Mouse (Mus musculus): ENCODE measurements around the gene Platr17.

Platr17 gene

DNA sequence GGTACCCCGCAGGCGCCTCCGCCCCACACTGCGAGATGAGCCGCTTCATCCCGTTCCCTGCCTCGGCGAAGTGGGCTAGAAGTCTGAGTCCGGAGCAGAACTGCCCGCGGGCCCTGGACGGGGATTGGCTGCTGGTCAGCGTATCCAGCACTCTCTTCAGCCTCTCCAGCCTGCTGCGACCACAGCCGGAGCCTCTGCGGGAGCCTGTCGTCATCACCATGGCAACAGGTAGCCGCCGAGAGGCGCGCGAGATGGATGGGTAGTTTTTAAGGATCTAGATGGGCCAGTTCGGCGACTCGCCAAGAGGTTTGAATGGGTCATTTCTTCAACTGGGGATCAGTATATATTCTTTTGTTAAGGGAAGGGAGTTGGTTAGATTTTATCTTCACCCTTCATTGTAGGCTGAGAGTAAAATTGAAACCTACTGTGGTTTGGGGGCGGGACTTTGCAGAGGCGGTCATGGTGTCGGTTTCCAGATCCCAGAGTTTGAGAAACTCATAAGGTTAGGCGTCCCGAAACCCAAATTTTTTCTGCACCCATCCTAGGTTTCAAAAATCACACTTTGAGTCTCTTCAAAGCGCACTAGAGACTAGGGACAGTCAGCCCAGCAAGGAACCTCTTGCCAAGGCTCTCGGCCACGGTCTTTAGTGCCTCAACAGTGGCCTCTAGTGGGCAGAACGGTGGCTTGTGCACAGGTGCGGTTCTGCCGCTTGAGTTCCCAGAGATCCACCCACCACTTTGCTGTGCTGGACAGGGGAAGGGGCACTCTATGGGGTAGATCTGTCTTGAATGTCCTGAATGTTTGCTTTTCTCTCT is 15.6 kb downstream of the Platr17 start:
- peak; percentile 92 to 96 for DNase-seq

DNA sequence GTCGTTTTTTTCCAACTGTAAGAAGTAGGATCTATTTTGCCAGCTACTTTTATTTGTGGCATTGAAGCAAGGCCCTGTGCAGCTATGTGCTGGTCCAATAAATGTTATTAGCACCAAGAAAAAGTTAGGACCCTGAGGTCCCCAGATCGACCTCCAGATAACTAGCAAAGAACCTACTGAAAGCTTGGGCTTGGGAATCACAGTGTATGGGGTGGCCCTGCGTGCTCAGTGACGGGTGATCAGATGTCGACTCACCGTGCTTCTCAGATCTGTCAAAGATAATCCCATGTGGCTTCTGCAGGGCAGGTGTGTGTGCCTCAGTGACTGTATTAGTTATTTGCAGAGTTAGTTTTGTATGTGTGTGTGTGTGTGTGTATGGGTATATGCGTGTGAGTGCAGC is 16.4 kb downstream of the Platr17 start:
- peak in 1 of 2 experiments; percentile 38 for DNase-seq

DNA sequence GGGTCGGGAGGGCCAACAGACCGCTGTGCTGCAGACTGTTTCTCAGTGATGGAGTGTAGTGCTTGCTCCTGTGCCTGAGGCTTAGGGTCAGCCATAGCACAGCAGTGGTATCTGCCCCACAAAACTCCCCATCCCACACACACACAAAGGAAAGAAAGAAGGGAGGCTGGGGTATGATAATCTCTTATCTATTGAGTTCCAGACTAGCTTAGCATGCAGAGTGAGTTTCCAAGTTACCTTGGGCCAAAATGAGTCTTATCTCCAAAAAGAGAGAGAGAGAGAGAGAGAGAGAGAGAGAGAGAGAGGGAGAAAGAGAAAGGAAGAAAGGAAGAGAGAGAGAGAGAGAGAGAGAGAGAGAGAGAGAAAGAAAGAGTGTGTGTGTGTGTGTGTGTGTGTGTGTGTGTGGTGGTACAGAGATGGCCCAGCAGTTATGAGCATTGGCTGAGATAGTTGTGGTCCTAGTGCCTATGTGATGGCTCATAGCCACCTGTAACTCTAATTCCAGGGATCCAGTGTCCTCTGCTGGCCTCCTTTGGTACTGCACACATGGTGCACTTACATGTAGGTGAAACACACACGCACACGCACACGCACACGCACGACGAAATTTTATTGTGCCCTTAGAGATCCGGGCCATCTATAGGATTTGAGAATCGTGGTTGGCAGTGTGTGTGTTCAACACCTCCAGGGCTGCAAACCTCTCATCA is 19.8 kb downstream of the Platr17 start:
- peak; percentile 50 to 69 for DNase-seq

DNA sequence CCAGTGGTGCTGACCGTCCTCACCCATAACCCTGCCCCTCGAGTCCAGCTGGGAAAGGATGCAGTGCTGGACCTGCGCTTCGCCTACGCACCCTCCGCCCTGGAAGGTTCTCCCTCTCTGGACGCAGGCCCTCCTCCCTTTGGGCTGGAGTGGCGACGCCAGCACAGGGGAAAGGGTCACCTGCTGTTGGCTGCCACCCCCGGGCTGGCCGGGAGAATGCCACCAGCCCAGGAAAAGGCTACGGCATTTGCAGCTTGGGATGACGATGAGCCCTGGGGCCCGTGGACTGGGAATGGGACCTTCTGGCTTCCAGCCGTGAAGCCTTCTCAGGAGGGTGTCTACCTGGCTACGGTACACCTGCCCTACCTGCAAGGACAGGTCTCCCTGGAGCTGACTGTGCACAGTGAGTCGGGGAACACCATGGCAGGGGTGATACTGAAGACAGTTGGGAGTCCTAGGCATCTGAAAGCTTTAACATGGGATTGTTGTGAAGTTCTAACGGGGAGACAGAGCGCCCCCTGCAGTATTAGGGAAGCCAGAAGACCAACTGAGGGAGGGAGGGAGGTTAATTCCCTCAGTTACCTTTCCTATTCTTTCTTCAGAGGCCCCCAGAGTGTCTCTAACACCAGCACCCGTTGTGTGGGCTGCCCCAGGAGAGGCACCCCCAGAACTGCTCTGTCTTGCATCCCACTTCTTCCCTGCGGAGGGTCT is 20.6 kb downstream of the Platr17 start:
- peak in 1 of 2 experiments; percentile 45 for DNase-seq

DNA sequence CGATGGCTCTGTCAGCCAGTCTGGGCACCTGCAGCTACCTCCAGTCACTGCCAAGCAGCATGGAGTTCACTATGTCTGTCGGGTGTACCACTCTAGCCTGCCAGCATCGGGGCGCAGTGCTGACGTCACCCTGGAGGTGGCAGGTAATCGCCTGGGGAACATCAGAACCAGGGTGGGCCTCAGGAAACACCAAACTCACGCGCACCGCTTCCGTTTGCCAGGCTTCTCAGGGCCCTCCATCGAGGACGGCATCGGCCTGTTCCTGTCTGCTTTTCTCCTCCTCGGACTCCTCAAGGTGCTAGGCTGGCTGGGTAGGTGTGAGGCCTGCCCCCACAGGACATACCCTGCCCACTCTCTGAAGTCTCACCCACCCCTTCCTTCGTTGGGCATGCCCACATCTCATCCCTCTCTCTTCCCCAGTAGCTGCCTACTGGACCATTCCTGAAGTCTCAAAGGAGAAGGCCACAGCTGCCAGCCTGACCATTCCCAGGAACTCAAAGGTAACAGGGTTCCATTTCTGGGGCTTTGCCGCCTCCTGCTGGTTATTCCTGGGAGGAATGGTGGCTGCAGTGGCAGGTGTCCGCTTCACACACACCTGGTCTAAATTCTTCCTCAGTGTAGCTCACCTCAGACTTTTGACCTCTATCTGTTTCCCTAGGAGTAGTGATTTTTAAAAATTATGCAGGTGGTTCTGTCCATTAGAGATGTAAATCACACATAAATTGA is 21.4 kb downstream of the Platr17 start:
- peak; percentile 49 to 56 for DNase-seq

DNA sequence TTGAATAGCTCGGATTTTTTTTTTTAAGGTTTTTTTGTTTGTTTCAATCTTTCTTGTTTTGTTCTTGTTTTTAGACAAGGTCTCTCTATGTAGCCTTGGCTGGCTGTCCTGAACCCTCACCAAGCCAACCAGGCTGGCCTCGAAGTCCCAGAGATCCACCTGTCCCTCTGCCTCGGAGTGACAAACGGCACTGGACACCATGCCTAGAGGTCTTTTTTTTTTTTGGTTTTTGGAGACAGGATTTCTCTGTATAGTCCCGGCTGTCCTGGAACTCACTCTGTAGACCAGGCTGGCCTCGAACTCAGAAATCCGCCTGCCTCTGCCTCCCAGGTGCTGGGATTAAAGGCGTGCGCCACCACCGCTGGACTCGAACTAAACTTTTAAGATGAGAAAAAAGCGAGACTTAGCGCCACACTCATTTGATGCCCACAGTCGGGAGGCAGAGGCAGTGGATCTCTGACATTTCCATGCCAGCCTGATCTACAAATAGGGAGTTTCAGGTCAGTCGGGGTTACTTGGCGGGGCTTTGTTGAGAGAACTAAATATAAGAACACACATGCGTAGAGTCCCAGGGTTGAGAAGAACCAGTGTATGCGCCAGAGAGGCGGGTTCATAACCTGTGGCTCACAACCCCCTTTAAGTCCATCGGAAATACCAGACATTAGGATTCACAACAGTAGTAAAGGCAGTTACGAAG is 23.5 kb downstream of the Platr17 start:
- DNase-seq: peak in 1 of 2 experiments; percentile 24

DNA sequence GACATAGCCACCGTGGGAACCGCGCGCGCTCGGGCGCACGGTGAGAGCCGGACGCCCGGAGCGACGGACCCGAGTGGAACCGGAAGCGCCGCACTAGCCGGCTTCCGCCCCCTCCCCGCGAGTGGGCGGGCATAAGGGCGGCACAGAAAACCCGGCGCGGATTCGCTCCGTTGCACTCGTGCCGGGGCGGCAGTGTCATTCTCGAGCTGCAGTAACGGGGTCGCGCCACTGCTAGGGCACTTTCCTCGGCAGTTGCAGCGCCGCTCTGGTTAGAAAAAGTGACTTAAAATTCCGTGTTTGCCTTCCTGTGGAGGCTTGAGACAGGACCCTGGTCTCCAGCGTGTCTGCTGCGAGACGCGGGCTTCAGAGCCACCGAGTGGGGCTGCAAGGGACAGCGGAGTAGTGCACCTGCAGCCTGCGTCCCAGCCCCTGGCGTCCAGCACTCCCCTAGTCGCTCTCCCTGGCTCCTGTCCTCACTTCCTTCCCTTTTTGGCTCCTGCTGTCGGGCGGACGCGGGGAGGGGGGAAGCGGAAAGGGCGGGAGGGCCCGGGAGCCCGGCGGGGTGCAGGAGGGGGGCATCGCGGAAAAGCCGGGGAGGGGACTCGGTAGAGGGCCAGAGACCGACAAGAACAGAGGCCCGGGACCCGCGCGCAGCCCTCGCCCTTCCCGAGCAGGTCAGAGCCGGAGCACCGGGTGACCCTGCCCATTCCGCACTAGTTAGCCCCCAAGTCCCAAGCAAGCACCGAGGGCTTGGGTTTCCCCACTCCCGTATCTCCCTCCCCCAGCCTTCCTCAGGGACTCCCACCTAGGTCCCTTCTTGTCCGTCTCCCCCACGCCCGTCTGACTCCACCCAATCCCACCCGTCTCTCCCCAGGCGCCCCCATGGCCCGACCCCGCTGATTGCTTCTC is 24.7 kb downstream of the Platr17 start, which contains the start of gene Rgl2:
TSS of gene Rgl2 (plus strand) at position 173 of the 909 bp plus-strand sequence.
- DNase-seq: peak; percentile 92 to 94

DNA sequence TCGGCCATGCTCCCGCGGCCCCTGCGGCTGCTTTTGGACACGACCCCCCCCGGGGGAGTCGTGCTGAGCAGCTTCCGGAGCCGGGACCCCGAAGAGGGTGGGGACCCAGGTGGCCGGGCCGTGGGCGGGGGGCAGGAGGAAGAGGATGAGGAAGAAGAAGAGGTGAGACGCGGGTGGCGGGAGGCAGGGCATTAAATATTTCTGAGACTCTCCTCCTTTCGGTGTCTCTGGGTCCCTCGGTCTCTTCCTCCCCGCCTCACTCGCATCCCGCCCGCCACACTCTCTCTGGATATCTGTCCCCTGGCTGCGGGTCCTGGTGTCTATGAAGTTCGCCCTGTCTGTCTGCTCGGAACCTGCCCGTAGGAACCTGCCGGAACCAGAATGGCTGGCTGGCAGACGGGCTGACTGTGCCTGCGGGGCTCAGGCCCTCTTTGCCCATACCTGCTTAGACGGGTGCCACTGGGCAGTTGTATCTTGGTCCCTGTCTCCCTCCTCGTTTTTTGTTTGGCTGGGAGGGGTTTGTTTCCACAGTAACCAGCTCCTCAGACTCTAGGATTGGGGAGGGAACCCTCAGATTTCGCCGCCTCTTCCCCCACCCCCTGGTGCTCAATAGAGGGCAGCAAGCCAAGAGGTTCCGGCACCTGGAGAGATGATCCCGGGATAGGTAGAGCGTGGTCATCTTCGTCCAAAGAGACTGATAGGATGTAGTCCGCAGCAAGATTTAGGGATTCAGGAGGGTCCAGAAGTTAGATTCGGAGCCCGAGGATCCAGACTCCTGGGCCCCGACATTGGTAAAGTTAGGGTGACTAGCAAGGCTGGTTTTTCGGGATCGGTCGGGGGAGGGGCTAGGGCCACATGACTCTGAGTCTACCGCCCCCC is 25.6 kb downstream of the Platr17 start:
- DNase-seq: peak; percentile 75 to 84

DNA sequence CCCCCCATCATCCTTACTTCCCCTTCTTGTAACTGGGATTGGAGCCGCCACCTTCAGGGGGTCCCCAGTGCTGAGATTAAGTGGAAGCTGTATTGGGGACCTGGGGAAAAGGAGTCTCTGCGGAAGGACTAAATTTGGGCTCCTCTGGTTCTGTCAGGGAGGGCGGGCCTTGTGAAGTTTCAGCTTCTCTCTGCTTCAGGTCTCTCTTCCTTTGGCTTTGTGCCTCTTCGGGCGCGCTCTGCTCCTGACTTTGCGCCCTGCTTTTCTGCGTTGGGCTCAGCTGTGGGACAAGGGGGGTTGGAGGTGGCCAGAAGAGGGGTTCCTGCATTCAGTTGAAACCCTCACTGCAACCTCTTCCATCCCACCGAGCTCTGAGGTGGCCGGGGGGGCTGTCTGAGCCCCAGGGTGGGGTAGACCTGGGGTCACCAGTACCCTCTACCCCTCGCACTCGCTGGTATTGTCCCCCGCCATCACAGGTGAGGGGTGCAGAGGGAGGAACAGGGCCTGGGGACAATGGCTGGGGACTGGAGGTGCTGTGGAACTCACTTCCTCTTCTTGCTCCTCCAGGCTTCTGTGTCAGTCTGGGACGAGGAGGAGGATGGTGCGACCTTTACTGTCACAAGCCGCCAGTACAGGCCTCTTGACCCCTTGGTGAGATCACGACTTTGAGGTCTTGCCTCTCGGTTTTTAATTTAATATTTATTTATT is 26.4 kb downstream of the Platr17 start:
- peak in 1 of 2 experiments; percentile 39 for DNase-seq

DNA sequence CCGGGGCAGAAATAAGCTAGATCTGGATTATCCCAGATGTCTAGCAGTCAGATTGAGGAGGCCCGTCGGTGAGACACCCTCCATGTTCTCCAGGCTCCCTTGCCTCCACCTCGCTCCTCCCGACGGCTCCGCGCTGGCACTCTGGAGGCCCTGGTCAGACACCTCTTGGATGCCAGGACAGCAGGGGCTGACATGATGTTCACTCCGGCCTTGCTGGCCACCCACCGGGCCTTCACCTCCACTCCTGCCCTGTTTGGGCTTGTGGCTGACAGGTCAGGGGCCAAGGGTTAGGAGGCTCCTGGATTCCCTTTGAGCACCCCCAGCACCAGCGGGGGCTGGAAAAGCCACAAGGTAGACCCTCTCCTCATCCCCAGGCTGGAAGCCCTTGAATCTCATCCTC is 27.0 kb downstream of the Platr17 start:
- DNase-seq: peak in 1 of 2 experiments; percentile 56

DNA sequence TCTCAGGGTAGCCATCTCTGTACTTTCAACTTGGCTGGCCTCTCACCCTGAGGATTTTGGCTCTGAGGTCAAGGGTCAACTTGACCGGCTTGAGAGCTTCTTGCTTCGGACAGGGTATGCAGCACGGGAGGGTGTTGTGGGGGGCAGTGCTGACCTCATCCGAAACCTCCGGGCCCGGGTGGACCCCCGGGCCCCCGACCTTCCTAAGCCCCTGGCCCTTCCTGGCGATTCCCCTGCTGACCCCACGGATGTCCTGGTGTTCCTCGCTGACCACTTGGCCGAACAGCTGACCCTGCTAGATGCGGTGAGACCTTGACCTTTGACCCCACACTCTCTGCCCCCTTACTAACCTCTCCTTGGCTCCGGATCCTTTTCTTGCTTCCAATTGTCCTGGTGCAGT is 27.5 kb downstream of the Platr17 start:
- no peak for DNase-seq

DNA sequence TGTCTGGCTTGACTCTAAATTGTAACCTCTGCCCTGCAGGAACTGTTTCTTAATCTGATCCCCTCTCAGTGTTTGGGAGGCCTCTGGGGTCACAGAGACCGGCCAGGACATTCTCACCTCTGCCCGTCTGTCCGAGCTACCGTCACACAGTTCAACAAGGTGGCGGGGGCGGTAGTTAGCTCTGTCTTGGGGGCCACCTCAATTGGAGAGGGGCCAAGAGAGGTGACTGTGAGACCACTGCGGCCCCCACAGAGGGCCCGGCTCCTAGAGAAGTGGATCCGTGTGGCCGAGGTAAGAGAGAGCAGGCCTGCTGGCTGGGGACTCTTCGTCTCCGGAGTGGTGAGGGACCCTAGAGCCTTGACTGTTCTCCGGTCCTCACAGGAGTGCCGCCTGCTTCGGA is 28.0 kb downstream of the Platr17 start:
- no peak for DNase-seq

DNA sequence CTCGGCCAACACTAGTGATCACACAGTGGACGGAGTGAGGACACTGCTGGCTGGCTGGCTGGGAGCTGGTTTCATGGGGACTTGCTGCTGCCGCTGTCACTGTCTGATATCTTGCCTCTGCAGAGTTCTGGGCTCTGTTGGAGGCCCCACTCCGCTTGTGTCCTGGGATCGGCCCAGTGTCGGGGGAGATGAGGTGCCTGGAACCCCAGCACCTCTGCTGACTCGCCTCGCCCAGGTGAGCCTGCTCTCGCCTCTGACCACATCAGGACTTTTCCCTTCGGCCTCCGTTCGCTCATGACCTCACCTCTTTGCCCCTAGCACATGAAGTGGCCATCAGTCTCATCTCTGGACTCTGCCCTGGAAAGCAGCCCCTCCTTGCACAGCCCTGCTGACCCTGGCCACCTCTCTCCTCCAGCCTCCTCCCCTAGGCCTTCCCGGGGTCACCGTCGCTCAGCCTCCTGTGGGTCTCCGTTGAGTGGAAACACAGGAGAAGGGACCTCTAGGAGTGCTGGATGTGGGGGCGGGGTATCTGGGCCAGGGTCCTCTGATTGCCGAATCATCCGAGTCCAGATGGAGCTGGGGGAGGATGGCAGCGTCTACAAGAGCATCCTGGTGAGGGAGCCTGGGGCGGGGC is 30.6 kb downstream of the Platr17 start:
- DNase-seq: no peak

DNA sequence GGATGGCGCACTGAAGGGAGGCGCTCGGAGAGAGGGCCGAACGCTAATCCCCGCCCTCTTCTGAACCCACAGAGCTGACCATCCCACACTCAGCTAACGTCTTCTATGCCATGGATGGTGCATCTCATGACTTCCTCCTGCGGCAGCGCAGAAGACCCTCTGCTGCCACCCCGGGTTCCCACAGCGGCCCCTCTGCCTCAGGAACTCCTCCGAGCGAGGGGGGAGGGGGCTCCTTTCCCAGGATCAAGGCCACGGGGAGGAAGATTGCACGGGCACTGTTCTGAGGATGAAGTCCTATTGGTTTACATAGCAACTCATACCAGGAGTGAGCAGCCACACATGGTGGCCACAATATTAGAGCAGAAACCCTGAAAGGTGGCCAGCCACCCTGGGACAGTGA is 32.1 kb downstream of the Platr17 start:
- no peak for DNase-seq

DNA sequence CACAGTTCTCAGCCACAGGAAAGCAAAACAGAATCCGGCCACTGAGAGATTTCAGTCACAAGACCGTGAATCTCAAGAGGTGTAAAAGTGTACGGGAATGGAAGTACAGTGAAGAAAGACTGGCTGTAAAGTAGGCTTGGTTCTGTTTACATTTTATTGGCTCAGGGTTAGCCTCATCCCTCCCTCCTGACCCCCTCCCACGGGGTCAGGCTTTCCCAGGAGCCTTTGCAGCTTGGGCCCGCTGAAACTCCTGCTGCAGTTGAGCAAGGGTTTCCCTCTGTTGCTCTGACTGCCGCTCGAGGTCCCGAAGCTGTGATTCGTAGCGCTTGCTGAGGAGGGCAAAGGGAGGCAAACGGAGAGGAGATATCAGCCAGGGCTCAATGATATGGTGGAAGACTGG is 33.8 kb downstream of the Platr17 start:
- no peak for DNase-seq

DNA sequence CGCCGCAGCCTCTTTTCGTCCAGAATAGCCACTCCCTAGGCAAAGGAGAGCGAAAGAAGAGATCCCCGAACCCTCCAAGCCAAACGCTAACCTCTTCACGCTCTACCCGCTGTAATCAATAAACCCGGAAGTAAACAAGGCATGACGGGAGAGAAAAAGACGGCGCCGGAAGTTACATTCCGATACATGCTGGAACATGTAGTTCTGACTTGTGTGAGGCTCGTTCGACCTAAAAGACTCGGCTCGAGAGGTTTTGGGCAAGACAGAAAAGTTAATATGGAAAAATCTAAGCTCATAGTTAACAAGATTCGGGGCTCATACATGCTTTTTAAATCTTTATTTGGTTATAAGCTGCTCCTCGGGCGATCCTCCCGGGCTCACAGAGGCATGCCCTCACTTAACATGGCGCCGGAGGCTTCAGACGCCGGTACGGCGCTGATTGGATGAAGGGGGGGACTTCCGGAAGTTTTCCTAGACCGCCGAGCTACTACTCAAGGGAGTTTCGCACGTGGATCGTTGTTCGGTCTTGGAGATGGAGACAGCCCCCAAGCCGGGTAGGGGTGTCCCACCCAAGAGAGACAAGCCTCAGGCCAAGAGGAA is 35.4 kb downstream of the Platr17 start, which contains the start of the genes Pfdn6 and Wdr46:
TSS of gene Pfdn6 (minus strand) at position 138 of the 600 bp plus-strand sequence.
TSS of gene Wdr46 (plus strand) at position 455 of the 600 bp plus-strand sequence.
- DNase-seq: peak; percentile 91

DNA sequence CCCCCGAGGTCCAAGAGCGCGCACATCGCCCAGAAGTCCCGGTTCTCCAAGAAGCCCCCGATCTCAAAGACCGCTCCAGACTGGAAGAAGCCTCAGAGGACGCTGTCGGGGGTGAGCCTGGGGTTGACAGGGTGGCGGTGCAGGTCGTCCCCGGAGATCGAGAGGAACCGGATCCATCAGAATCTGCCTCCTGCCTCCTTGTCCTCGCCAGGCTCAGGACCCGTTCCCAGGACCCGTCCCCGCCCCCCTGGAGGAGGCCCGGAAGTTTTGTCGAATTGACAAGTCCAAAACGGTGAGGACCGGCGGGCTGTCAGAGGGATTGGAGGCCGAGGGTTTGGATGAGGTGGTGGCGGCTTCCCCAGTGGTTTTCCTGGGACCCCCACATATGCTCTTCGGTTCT is 36.0 kb downstream of the Platr17 start:
- peak in 1 of 2 experiments; percentile 68 for DNase-seq

DNA sequence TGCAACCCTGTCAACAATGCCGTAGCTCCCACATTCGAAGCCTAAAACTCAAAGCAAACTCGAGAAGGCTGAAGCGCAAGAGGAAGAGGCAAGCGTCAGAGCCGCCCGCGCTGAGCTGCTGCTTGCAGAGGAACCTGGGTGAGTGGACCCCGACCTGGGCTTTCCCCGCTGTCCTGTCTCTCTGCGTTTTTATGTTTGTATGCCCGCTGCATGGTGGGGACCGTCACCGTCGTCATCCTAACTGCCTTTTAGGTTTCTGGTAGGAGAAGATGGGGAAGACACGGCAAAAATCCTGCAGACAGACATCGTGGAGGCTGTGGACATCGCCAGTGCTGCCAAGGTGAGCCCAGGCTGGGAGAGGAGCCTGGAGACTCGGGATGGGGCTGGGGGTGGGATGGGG is 36.4 kb downstream of the Platr17 start:
- DNase-seq: no peak

All from kidney, postnatal 25 days (tissue).